Mouse (Mus musculus) myocyte (in vitro differentiated cells): ENCODE results near the gene Rin1.

Experiments
- POLR2A ChIP-seq: IDR thresholded peaks from one replicate; pipeline ENCODE4 v1.6.1; 2011; ENCODE audit warnings: low read depth, mild to moderate bottlenecking, control low read depth, moderate library complexity; ENCODE audit not compliant: insufficient read length
- TCF12 ChIP-seq: IDR thresholded peaks from one replicate; pipeline ENCODE4 v1.6.1; 2011; ENCODE audit warnings: mild to moderate bottlenecking, control low read depth; ENCODE audit not compliant: poor library complexity, insufficient read depth, severe bottlenecking

DNA sequence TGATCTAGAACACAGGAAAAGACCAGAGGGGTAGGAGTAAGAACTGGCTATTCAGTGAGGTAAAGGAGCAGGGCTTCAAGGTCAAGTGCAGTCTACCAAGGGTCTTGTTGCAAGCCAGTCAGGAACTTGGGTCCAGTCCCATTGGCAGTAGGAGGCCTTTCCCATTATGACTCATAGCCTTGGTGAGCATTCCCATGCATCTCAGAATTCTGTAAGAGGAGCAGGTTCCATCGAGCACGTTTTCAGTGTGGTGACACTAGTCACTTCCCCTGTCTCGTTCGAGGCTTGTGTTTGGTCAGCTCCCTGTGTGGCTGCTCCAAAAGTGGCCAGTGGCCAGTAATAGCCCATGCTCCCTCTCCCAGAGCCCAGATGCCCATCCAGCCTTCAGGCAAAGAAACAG, 4.8 kb upstream of the Rin1 start:
- no peak for TF ChIP-seq TCF12
- no peak for TF ChIP-seq POLR2A
